Comparison of ENCODE assay signal across 8 mouse cellular contexts in genomic region chr7:131543623-131544481, GRCm38 (mm10). TPM values are rescaled to one million over a fixed set of nuclear protein-coding genes. Genes with fewer than 3 reads are reported as not detected.
DNase-seq lines count a peak whose midpoint lies in the region; ATAC-seq lines count a peak whose summit lies in the region.

No protein-coding gene starts in this region.

- no peaks in the 10 kb centered on the region for H3K36me3 ChIP-seq in heart, embryonic 11.5 days (ENCODE audit: control insufficient read depth, insufficient read depth, low read length)
- no peaks in the 10 kb centered on the region for H3K36me3 ChIP-seq in hindbrain, embryonic 15.5 days
- H3K36me3 ChIP-seq in midbrain, embryonic 11.5 days (ENCODE audit: control insufficient read depth, insufficient read depth, low read length): no peaks in the 10 kb centered on the region

- under 1% methylated on average over 75 of the region's 75 CpGs for WGBS in heart, embryonic 11.5 days (ENCODE audit: insufficient replicate concordance)
- under 1% methylated on average over 75 of the region's 75 CpGs for WGBS in hindbrain, embryonic 15.5 days
- under 1% methylated on average over 75 of the region's 75 CpGs for WGBS in midbrain, embryonic 11.5 days

- no peaks in the 10 kb centered on the region for H3K9me3 ChIP-seq in heart, embryonic 11.5 days (replicated peaks; ENCODE audit: control insufficient read depth, low read length)
- no peaks in the 10 kb centered on the region for H3K9me3 ChIP-seq in hindbrain, embryonic 15.5 days
- H3K9me3 ChIP-seq in midbrain, embryonic 11.5 days (ENCODE audit: control insufficient read depth, low read length): no peaks in the 10 kb centered on the region

- ATAC-seq in heart, embryonic 11.5 days (replicated peaks; ENCODE audit: insufficient number of reproducible peaks, low FRiP score, low TSS enrichment): 0 out of 2 replicates have a peak, but pooled peaks have one; percentile 19
- no peak for ATAC-seq in hindbrain, embryonic 15.5 days (ENCODE audit: low FRiP score, low read depth)
- no peak for ATAC-seq in midbrain, embryonic 11.5 days (ENCODE audit: low FRiP score)
- ATAC-seq in erythroid progenitor cell, adult 5-6 weeks (replicated peaks; ENCODE audit: low FRiP score, poor library complexity, severe bottlenecking): no peak

- peak overlapping the region; percentile 44 for H3K4me3 ChIP-seq in heart, embryonic 11.5 days (ENCODE audit: low read depth, low read length)
- peak overlapping the region; percentile 32 for H3K4me3 ChIP-seq in hindbrain, embryonic 15.5 days
- peak overlapping the region; percentile 42 for H3K4me3 ChIP-seq in midbrain, embryonic 11.5 days (ENCODE audit: low read depth, low read length)

- no peak overlapping the region for H3K27ac ChIP-seq in heart, embryonic 11.5 days (ENCODE audit: low read depth, low read length)
- H3K27ac ChIP-seq in hindbrain, embryonic 15.5 days (replicated peaks): no peak overlapping the region
- H3K27ac ChIP-seq in midbrain, embryonic 11.5 days (ENCODE audit: low read depth, low read length): no peak overlapping the region

- DNase-seq in heart, adult 8-10 months (ENCODE audit: low spot score): no peak
- DNase-seq in embryo, embryonic 10 days (ENCODE audit: low spot score): peak; percentile 63
- DNase-seq in midbrain, embryonic 11.5 days (ENCODE audit: low spot score, missing footprints): peak; percentile 97
- no peak for DNase-seq in right cerebral cortex, postnatal 4 days
- no peak for DNase-seq in layer of hippocampus, postnatal 25 days (ENCODE audit: extremely low spot score in 1 of 2, low spot score in 1 of 2)

- peak overlapping the region; percentile 75 for H3K4me2 ChIP-seq in heart, embryonic 11.5 days
- H3K4me2 ChIP-seq in hindbrain, embryonic 15.5 days: peak overlapping the region; percentile 55
- peak overlapping the region; percentile 79 for H3K4me2 ChIP-seq in midbrain, embryonic 11.5 days

- H3K27me3 ChIP-seq in heart, embryonic 11.5 days (ENCODE audit: control insufficient read depth, insufficient read depth, low read length): peaks cover 96% of the 10 kb centered on the region
- H3K27me3 ChIP-seq in hindbrain, embryonic 15.5 days: peaks cover 89% of the 10 kb centered on the region
- peaks cover 95% of the 10 kb centered on the region for H3K27me3 ChIP-seq in midbrain, embryonic 11.5 days (ENCODE audit: control insufficient read depth, insufficient read depth, low read length)

- no peak overlapping the region for H3K9ac ChIP-seq in heart, embryonic 11.5 days (ENCODE audit: low read depth, low read length)
- no peak overlapping the region for H3K9ac ChIP-seq in hindbrain, embryonic 15.5 days
- H3K9ac ChIP-seq in midbrain, embryonic 11.5 days (ENCODE audit: low read length): no peak overlapping the region

- peaks cover 20% of the 10 kb centered on the region for H3K4me1 ChIP-seq in heart, embryonic 11.5 days (ENCODE audit: control insufficient read depth, insufficient read depth, low read length)
- H3K4me1 ChIP-seq in hindbrain, embryonic 15.5 days (replicated peaks): peaks cover 27% of the 10 kb centered on the region
- H3K4me1 ChIP-seq in midbrain, embryonic 11.5 days (ENCODE audit: control insufficient read depth, insufficient read depth, low read length): peaks cover 26% of the 10 kb centered on the region

RNA-seq across cellular contexts. Expression of gene Hmx3, which starts 1.2 kb away (rescaled TPM):
- not detected in 2 replicates for polyA plus RNA-seq in heart, embryonic 11.5 days (2014; fragmentation: Nextera tagmentation; extraction: Ambion mirVana)
- not detected for total RNA-seq in heart, adult 8-10 months (2022)
- 0.60 and 0.93 TPM in 2 replicates for polyA plus RNA-seq in hindbrain, embryonic 15.5 days (2015; fragmentation: Nextera tagmentation; extraction: Ambion mirVana)
- polyA plus RNA-seq in midbrain, embryonic 11.5 days (2014; fragmentation: Nextera tagmentation; extraction: Ambion mirVana): 0.18 TPM in 1 of 2 replicates, not detected in the other
- not detected in 2 replicates for total RNA-seq in erythroid progenitor cell, adult 5-6 weeks (2015; ENCODE audit: low replicate concordance)
- not detected in 2 replicates for total RNA-seq in erythroid progenitor cell, adult 5-6 weeks (2017; ENCODE audit: low replicate concordance)
- total RNA-seq in layer of hippocampus, postnatal 25 days (2021): not detected

RNA-seq across cellular contexts. Expression of gene Hmx2, which starts 4.7 kb away (rescaled TPM):
- polyA plus RNA-seq in heart, embryonic 11.5 days (2014; fragmentation: Nextera tagmentation; extraction: Ambion mirVana): not detected in 2 replicates
- not detected for total RNA-seq in heart, adult 8-10 months (2022)
- polyA plus RNA-seq in hindbrain, embryonic 15.5 days (2015; fragmentation: Nextera tagmentation; extraction: Ambion mirVana): 1.3 and 1.4 TPM in 2 replicates
- 0.10 and 0.19 TPM in 2 replicates for polyA plus RNA-seq in midbrain, embryonic 11.5 days (2014; fragmentation: Nextera tagmentation; extraction: Ambion mirVana)
- not detected in 2 replicates for total RNA-seq in erythroid progenitor cell, adult 5-6 weeks (2015; ENCODE audit: low replicate concordance)
- not detected in 2 replicates for total RNA-seq in erythroid progenitor cell, adult 5-6 weeks (2017; ENCODE audit: low replicate concordance)
- not detected for total RNA-seq in layer of hippocampus, postnatal 25 days (2021)

RNA-seq across cellular contexts. Expression of gene Bub3, which starts 16.2 kb away (rescaled TPM):
- 147 and 148 TPM in 2 replicates for polyA plus RNA-seq in heart, embryonic 11.5 days (2014; fragmentation: Nextera tagmentation; extraction: Ambion mirVana)
- total RNA-seq in heart, adult 8-10 months (2022): 10 to 100 TPM; 28.6 to 34.8 (median 29.3) TPM
- 158 and 164 TPM in 2 replicates for polyA plus RNA-seq in hindbrain, embryonic 15.5 days (2015; fragmentation: Nextera tagmentation; extraction: Ambion mirVana)
- polyA plus RNA-seq in midbrain, embryonic 11.5 days (2014; fragmentation: Nextera tagmentation; extraction: Ambion mirVana): 275 and 279 TPM in 2 replicates
- 177 and 201 TPM in 2 replicates for total RNA-seq in erythroid progenitor cell, adult 5-6 weeks (2015; ENCODE audit: low replicate concordance)
- total RNA-seq in erythroid progenitor cell, adult 5-6 weeks (2017; ENCODE audit: low replicate concordance): 147 and 174 TPM in 2 replicates
- 10 to 100 TPM; 56.3 to 57.6 TPM for total RNA-seq in layer of hippocampus, postnatal 25 days (2021)

Comparison
In these comparisons a context has a peak if more than half of its experiments do, and no peak if none do; other contexts are left out.
1. DNase-seq: peak in embryo, embryonic 10 days (single experiment) and midbrain, embryonic 11.5 days (single experiment); none in heart, adult 8-10 months (single experiment), right cerebral cortex, postnatal 4 days (single experiment) and layer of hippocampus, postnatal 25 days (0 of 2).
2. Peak in every context shown above with its lines, with median percentiles within 50 percentile points of each other: H3K4me2 ChIP-seq and H3K4me3 ChIP-seq.